Mouse (Mus musculus): ENCODE measurements at regions not wholly inside any gene's neighbourhood (a gene's known extent, or its start where the extent isn't known, plus 50 kb on each side); places are given as distances from the start of the nearest gene placed in this dataset.

DNA sequence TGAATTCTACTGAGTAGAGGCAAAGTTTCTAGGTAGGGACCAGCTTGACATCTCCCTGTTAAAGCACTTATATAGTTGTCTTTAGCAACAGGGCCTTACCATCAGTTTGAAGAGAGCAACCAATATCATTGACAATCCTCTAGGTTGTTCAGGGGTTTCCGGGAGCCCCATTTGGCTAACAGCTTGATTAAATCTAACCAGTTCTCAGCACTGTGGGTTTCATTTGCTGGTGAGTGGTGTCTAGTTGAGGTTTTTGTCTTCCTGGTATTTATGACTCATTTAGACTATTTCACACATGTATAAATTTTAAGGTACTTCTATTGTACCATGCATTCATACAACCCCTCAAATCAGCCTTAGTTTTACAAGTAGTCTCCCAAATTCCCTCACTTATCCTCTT, 823.4 kb upstream of the Sel1l start:
- no peak for DNase-seq (ENCODE audit: low spot score in 2 of 2)

DNA sequence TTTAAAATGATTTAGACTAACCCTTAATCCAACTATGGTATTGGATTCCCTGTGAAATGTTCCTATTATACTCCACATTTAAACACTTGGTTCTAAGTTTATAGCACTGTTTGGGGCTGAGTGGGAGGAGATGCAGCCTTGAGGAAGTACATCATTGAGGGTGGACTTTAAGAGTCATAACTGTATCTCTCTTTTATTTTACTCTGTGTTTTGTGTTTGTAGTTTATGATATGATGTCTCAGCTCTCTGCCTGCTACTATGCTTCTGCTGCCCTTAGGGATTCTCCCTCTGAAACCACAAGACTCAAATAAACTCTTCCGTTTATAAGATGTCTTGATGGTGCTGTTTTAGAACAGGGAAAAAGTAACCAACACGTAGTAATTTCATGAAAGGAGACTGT, 797.7 kb upstream of the Sel1l start:
- no peak for DNase-seq (ENCODE audit: low spot score in 2 of 2)

- DNase-seq (ENCODE audit: low spot score in 2 of 2): peak in 1 of 2 experiments; percentile 50
Observed at GRCm38 (mm10) chr12:92645006-92645624, 796.2 kb upstream of the Sel1l start.

GRCm38 (mm10) chr12:92619120-92619519, 770.2 kb upstream of the Sel1l start:
- DNase-seq (ENCODE audit: low spot score in 2 of 2): no peak

GRCm38 (mm10) chr12:92618519-92618918, 769.6 kb upstream of the Sel1l start:
- no peak for DNase-seq (ENCODE audit: low spot score in 2 of 2)

DNA sequence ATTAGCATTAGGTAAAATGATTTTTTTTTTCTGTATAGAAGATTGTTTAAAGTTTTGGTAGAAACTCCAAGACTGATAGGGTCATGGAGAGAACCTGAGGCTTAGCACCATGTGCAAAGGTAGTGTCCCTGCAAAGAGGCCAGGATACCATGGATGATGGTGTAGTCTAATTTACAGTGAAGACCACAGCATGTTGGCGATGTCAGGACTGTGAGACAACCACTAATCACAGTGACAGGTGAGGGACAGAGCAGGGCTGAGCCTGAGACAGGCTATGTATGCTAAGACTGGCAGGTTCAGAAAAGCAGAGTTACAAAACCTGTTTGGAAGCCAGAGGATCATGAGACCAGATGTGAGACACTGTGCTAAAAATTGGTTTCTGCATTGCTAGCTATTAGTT, 752.7 kb upstream of the Sel1l start:
- no peak for DNase-seq (ENCODE audit: low spot score in 2 of 2)

DNA sequence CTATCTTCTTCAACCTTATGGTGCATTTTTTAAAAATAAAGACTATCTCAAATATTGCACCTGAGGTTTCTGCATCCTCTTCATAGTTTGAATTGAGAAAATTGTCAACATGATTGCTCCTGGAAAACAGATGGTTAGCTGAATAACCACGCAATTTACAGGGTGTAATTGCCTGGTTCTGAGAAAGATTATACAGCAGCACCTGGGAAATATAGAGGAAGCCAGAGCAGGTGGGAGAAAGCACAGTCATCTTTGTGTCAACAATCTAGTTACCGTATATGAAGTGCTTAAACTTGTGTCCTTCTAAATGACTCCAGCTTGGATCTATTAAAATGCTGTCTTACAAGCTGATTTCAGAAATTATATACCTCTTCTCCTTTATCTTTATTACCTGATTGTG, 740.8 kb upstream of the Sel1l start:
- DNase-seq (ENCODE audit: low spot score in 2 of 2): no peak

- DNase-seq (ENCODE audit: low spot score in 2 of 2): no peak
Observed at GRCm38 (mm10) chr12:92589305-92589704, 740.3 kb upstream of the Sel1l start.

- no peak for DNase-seq (ENCODE audit: low spot score in 2 of 2)
Observed at GRCm38 (mm10) chr12:92578596-92578995, 729.6 kb upstream of the Sel1l start.
